Mouse (Mus musculus): ENCODE data around the gene Khdc3.

GRCm38 (mm10) chr9:73073169-73073568, 28.5 kb upstream of the Khdc3 start:
- TF ChIP-seq POLR2A (IDR thresholded peaks at IDR 0.05; ENCODE audit: control insufficient read depth, extremely low read depth, insufficient read depth, low read length, poor library complexity) (no peak), CTCF (IDR thresholded peaks at IDR 0.05; ENCODE audit: borderline replicate concordance, control insufficient read depth, extremely low read depth, insufficient read depth, low read length, poor library complexity) (no peak)
